Mouse (Mus musculus) urinary bladder, postnatal 25 days (tissue): ENCODE data around the gene Lpxn.
A peak's percentile ranks its signal among the peaks of the same experiment; 100 is the strongest.

Experiments used
- DNase-seq: peaks from one replicate; pipeline ENCODE4 v3.0.0; 2022; ENCODE audit warnings: low spot score

Lpxn gene

DNA sequence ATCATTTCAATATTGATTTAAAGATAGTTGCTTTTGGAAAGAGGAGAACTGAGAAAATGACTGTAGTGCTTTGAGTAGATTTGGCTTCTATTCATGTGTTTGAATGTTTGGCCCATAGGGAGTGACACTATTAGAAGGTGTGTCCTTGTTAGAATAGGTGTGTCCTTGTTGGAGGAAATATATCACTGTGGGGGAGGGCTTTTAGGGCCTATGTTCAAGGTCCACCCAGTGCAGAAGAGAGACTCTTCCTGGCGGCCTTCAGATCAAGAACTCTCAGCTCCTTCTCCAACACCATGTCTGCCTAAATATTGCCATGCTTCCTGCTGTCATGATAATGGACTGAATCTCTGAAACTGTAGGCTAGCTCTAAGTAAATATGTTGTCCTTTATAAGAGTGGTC, 8.2 kb downstream of the Lpxn start:
- DNase-seq = no peak

DNA sequence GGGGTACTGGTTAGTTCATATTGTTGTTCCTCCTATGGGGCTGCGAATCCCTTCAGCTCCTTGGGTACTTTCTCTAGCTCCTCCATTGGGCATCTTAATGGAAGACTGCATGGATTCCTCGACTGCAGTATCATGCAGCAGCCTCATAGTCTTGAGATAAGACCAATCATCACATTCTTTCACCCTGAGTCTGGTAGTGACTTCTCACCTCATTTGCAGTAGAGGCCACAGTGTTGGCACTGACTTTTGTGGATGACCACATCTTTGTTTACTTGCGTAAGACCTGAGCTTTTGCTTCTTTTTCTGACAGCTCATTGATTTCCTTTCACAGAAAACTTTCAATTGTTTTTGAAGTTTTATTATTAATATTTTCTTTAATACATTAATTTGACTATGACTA, 9.7 kb downstream of the Lpxn start:
- DNase-seq = no peak

DNA sequence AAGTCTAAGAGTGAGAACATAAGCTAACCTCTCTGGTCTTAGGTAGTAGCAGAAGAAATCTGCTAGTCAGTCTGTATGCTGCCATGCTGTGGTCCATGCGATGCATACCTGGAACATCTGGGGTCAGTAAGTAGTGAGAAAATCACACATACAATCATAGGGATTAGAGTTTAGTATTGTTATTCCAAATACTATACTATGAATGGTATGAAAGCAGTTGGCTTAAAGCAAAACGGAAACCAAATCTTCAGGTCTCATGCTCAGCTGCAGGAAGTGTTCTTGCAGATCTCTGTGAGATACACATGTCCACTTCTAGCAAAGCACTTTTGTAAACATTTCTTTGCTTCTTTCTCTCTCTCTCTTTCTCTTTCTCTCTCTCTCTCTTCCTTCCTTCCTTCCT, 10.2 kb downstream of the Lpxn start:
- no peak for DNase-seq

DNA sequence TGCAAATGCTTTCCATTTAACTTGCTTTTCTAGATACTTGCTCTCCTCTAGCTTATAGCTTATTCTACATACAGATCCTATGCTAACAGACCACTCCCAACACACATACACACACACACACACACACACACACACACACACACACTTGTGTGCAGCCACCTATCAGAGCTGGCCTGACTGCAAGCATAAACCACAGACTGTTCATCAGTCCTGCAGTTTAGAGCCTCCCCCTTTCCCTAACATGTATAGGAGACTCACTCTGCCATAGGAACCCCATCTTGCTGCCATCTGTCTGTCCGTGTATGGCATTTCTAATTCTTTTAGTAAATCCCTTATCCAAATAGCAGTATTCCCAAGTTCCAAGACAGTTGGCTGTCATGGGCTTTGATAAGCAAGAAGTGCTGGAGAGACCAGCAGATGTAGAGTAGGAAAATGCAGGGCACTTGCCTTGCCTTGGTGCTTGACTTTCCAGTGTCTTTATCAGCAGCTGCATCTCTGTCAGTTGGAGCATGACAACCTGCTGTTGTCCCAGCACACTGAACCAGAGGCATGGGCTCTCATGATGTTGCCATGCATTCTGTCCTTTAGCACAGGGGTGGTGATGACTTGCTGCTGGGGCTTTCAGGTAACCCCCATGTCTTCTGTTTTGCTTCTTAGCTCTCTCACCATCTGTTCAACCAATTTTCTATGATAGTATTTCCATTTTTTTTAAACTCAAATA, 16.8 kb downstream of the Lpxn start:
- no peak for DNase-seq

DNA sequence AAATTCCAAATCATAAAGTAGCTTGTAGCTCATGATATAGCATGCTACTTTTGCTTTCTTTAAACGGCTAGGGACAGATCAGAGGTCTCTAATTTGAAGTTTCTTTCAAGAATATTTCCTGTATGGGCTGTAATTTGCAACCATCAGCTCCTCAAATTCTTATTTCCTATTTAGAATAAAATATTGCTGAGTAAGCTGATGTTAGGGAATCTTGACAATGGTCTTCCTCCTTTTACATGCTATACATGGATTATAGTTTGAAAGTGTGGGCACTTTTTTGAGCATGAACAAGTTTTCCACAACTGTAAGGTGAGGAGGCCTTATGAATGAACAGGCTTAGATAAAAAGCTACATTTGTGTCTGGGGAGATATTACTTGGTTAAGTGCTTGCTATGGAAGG, 17.9 kb downstream of the Lpxn start:
- DNase-seq = no peak

DNA sequence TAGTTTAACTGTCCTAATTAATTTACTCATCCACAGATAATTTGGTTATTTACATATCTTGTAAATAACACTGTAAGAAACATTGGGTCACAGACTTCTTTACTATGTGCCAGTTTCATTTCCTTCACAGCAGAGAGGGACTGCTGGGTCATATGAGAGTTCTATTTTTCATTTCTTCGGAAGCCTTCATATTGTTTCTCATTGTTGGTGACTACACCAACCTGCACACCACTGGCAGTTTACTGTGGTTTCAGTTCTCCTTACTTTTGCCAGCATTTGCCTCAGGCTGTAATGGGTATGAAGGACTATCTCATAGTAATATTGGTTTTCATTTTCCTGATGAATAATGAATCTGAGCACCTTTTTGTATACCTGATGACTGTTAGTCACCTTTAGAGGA, 22.5 kb downstream of the Lpxn start:
- no peak for DNase-seq

DNA sequence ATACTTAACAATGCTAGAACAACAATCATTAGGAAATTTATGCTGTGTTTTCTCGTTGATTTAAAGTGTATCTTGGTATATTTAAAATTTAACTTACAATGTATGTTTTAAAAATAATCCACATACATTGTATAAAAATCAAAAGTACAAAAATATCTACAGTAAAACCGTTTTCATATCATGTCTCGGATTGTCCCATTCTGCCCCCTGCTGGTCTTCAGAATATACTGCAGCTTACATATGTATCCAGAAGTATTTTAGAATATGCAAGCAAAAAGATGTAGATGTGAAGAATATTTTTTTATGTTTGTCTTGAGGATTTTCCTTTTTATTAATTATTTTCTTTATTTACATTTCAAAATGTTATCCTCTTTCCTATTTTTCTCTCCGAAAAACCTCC, 24.4 kb downstream of the Lpxn start:
- DNase-seq = peak; percentile 41

DNA sequence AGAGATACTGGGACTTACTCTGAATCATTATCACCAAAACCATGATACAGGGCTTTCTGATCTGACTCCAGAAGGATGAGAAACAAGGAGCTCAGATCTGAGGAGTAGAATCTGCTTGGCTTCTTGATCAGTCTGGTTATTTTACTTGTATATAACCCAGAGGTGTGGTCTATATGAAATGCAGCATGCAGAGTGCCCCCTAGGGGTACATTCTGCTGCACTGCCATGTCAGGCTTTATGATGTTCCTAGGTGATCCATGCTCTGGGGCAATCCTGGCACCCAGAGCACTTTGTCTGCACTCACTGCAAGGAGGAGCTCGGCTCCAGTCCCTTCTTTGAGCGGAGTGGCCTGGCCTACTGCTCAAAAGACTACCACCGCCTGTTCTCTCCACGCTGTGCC, 28.6 kb downstream of the Lpxn start:
- DNase-seq = no peak

DNA sequence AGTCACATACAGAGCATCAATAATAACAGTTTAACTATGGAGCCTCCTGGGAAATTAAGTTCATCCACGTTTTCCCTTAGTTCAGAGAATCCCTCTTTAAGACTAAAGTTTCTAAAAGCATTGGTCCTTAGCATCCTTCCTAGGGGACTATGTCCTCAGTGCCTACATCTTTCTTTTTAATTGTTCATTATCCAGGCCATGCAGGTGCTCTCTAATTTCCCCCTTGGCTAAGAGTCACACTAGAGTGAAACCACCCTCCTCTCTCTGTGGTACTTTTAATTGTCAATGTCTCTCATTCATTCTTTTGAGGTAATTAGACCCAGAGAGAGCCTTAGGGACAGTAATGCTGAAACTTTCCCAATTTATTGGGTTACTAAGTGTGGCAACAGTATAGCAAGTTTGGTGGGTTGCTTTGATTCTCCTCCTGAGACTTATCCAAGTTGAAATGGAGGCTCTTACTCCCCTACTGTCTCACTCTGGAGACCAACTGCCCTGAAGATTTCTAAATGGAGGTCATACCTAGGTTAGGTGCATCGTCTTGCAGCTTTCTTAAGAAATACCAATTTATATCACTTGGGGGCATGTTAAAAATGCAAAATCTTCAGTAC, 34.9 kb downstream of the Lpxn start:
- no peak for DNase-seq

DNA sequence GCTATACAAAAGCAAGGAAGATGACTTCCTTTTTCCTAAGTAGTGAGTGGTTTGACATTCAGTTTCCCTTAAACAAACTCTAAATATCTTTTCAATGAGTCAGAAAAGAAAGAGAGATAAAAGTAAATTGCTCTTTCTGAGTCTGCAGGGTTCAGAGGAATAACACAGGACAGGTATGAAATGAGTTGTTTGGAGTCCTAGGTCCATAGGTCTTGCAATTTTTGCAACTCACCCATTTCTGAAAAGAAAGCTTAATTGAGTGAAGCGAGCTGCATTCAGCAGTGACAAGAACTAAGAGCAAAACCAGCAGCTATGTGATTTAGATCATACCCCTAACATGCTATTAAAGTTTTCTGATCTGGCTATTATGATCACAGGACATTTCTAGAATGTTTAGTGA, 35.6 kb downstream of the Lpxn start:
- no peak for DNase-seq

DNA sequence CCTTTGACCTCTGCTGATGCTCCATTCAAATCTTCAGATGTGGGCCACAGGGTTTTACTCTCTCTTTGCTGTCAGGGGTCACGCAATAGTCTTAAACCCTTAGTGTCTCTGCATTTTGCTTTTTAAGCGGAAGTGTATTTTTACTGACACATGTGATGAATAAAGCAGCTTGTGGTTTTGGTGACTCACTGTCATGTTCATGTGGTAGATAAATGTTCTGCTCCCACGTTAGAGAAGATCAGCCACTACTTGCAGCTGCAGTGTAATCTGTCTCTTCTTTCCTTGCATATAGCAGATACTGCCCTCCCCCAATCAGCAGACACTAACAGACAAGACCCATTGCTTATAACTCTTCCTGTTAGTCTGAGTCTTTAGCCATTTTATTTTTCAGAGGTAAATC, 37.6 kb downstream of the Lpxn start:
- DNase-seq = no peak

DNA sequence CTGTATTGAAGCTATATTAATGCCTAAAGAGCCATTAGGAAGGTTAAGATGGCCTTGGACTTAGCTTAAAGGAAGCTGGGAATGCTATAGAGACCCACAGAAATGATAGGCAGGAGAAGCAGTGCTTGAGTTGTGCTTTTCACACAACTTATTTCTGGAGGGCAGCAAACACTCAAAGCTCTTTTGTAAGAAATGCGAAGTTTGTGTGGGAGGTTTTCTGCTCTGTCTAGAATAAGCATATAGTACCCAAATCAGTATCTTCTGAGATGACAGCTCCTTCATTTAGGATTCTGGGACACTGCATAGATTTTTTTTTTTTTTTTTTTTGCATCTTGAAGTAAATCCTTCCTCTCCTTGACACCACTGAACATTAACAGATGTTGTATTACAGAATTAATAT, 42.5 kb downstream of the Lpxn start:
- DNase-seq = no peak

DNA sequence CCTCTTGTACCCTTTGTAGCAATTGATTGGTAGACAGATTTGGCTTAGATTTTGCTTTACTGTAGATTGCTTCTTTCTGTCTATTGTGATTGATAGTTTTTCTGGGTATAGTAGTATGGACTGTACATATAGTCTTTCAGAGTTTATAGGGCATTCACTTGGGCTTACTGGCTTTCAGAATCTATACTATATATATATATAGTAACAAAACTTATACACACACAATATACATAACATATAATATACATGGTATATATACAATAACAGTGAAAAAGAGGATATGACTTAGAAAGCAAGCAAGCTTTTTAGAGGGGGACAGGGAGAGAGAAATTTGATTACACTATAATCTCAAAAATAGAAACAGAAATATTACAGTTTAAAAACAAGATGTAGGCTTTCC, 50.4 kb downstream of the Lpxn start, which contains the start of gene Gm5244:
TSS of gene Gm5244 (plus strand) at position 301 of the 400 bp plus-strand sequence.
- DNase-seq = no peak

DNA sequence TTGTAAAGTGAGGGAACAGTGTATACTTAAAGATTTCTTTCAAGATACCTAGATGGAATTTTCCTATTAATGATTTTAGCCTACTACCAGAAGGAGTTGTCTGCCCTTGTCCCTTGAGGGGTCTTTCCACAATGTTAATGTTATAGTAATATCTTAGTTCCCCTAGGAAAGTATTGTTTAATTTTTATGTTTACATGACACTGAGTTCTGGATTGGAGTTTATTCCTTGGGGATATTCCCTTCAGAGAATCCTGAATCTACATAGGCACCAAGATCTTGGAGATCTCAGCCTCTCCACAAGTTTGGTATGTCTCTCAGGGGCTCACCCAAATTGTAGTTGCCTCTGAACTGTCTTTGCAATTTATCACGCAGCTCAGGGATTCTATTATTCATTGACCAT, 61.0 kb downstream of the Lpxn start, which contains the start of gene Olfr1444:
TSS of gene Olfr1444 (plus strand) at position 301 of the 400 bp plus-strand sequence.
- no peak for DNase-seq
